Mouse (Mus musculus): ENCODE measurements around the gene Ciao1.
"Not testable (repeated sequence)": the region's sequence is repeated elsewhere in the genome, so short reads cannot be mapped to it uniquely, and the experiment has no call there.

Ciao1 gene

DNA sequence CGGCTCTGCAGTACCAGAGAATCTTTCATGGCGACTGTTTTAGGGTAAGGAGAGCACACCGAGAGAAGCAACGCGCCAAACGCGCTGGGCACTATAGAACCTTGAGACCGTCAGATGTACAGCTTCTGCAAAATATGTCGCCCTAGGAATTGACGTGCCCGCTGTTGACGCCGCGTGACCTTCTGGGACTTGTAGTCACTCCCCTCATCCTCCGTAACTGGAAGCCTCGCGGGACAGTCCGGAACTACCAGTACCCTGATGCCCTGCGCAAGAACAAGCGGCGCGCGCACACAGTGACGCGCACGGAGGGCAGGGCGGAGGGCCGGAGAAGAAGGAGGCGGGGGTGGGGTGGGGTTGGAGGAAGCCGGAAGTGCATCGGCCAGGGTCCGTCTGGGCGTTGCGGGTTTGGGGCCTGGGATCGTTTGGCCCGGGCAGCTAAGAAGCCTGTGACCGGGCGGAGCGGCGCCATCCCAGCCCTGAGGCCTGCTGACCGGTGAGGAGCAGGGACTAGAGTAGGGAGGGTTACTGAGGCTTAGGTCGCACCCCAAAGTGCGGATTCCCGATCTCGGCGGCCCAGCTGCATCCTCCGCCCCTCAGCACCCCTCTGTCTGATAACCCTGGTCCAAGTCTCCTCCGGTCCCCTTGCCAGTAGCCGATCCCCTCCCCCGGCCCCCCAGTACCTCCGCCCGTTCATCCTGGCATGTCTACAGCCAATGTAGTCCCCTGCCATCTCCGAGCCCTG lies at the start of gene Ciao1, which contains the start of gene Tmem127:
Ciao1 (minus strand) TSS at position 225 of the 742 bp plus-strand sequence.
Tmem127 (plus strand) TSS at position 317 of the 742 bp plus-strand sequence.
- DNase-seq (ENCODE audit: low spot score), result peak; percentile 99

DNA sequence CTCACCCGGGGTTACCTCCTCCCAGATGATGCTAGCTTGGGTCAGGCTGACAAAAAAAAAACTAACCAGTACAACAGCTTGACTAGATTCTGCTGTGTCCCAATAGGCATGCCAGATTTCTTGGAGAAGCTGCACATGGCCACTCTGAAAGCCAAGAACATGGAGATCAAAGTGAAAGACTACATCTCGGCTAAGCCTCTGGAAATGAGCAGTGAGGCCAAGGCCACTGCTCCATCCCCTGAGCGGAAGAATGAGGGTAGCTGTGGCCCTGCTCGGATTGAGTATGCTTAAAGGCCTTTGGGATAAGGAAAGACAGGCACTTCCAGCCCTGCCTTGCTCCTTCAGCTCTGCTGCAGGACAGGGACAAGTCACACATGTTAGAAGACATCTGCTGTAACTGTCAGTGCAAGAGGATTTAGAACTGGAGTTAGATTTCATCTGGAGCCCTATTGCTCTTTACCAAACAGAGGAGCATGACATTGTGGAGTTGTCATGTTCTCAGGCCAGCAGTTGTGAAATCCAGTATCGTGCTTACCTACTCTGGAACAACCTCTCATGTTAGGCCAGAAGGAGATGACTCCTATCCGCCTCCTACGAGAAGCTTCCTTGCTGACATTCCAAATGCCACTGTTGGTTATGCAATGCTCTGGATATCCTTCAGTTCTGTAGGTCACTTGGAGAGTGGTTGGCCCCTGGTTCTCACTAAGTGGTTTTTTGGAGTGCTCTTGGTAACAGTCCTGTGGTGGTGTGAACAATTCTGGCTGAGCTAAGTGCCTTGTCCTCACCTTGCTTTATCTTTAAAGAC lies 49.6 kb upstream of the Ciao1 start:
- no peak for DNase-seq (ENCODE audit: low spot score)

DNA sequence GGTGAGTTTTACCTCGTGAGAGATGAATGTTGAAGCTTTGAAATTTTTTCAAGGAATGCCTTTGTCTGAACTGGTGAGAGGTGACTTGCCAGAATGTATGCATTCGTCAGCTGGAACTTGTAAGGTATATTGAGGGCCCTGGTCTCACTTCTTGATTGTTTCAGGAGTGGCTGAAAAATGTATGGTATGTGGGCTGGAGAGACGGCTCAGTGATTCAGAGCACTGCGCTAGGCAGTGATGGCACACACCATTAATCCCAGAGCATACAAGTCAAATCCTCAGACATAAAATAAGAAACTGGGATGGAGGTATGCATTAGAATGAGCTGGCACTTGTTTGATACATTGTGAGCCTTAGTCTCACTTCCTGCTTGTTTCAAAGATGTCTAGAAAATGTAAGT lies 44.6 kb upstream of the Ciao1 start:
- no peak for DNase-seq (ENCODE audit: low spot score)

DNA sequence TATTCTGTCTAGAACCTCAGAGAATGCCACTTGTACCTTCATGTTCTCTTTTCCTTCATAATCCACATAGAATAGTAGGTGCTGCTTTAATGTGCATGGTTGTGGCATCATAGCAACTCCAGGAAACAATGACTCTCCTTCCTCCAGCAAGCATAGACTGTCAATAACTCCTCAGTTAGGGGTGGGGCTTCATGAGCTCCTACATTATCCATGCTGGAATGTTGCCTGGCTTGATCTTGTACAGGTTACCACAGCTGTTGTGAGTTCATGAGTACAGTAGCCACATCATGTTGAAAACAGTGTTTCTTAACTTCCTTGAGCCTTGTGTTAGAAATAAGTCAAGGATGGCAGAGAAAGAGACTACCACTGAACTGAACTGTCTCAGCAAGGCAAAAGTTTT lies 30.5 kb upstream of the Ciao1 start:
- no peak for DNase-seq (ENCODE audit: low spot score)

- DNase-seq (ENCODE audit: low spot score), result no peak
These were observed 28.1 kb upstream of the Ciao1 start for GRCm38 (mm10) chr2:127275551-127276320.

DNA sequence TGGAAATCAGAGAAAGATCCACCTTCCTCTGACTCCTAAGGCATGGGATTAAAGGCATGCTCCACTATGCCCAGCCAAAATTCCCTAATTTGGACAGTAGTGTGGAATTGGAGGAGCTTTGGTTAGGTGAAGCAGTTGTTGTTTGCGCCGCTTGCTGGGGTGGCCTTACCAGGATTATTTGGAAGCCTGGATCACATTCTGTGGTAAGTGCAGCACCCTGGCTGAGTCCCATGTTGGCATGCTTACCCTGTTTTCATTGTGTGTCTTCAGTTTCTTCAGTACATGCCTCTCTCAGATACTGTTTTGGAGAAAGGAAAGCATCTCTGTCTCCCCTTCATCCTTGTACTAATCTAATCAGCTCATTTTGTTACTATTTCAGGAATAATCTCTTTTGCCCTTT lies 27.0 kb upstream of the Ciao1 start:
- no peak for DNase-seq (ENCODE audit: low spot score)

DNA sequence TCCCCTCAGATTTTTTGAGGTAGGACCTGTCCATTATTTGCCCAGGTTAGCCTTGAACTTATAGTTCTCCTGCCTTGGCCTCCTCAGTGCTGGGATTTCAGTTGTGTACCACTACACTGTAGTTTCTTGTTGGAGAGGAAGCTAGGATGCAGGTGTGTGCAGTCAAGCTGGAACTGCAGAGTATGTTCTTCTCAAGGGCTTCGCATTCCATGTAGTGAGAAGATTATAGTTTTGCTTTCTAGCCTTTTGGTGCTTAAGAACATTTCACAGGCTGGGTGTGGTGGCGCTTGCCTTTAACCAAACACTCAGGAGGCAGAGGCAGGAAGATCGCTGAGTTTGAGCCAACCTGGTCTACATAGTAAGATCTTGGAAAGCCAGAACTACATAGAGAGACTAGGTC lies 25.2 kb upstream of the Ciao1 start:
- DNase-seq (ENCODE audit: low spot score), result no peak

- DNase-seq (ENCODE audit: low spot score), result not testable (repeated sequence)
These were observed 24.4 kb upstream of the Ciao1 start for GRCm38 (mm10) chr2:127272049-127272448.

- no peak for DNase-seq (ENCODE audit: low spot score)
These were observed 23.5 kb upstream of the Ciao1 start for GRCm38 (mm10) chr2:127271042-127271515.

- peak; percentile 88 for DNase-seq (ENCODE audit: low spot score)
These were observed 22.9 kb upstream of the Ciao1 start for GRCm38 (mm10) chr2:127270300-127271041.

- DNase-seq (ENCODE audit: low spot score), result peak; percentile 99
These were observed 22.1 kb upstream of the Ciao1 start, which contains the start of gene Stard7 for GRCm38 (mm10) chr2:127269491-127270299. Stard7 (plus strand) TSS chr2:127270218.

DNA sequence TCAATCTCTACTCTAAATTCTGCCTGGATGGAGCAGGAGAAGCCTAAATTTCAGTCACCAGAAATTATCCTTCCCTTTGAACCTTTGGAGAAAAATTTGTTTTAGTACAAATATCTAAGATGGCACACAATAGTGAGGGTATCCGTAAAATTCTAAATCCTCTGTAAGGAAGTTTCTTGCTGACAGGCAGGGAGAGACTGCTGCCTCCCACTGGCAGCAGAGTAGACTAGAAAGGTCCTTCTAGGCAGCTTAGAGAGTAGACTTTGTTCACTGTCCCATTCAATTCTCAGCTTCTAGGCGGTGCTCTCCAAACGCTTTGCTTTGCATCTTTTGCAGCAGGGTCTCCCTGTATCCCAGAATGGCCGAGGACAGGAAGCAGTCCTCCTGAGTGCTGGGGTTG lies 20.2 kb upstream of the Ciao1 start:
- DNase-seq (ENCODE audit: low spot score), result no peak

DNA sequence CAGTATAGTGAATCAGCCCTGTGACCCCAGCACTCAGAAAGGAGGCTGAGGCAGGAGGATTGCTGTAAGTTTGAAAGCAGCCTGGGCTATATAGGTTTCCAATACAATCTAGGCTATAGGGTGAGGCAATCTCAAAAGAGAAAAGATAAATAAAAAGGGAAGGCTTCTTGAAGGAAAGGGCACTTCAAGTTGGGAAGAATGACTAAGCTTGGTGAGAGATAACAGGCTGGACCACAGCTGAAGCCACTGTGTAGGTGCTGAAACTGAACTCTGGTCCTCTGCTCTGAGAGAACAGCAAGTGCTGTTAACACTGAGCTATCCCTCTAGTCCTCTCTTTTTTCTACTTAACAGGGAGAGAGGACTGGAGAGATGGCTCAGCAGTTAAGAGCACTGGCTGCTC lies 14.9 kb upstream of the Ciao1 start:
- DNase-seq (ENCODE audit: low spot score), result no peak

DNA sequence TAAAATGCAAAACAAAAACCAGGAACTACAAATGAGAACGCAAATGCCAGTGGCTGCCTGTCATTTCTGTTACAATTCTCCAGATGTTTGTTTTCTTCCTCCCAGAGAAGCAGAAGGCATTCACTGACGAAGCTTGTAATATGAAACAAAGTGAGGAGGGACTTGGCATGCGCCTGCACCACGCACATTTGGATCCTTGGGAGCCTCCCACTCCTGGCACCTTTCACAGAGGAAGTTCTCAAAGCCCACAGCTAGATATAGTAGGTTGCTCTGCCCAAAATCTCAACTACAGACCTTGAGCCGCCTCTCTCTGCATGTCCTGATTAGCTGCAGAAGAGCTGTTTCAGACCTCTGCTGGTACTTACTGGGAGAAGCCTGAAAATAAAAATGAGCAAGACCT lies 11.7 kb upstream of the Ciao1 start:
- DNase-seq (ENCODE audit: low spot score), result peak; percentile 64

DNA sequence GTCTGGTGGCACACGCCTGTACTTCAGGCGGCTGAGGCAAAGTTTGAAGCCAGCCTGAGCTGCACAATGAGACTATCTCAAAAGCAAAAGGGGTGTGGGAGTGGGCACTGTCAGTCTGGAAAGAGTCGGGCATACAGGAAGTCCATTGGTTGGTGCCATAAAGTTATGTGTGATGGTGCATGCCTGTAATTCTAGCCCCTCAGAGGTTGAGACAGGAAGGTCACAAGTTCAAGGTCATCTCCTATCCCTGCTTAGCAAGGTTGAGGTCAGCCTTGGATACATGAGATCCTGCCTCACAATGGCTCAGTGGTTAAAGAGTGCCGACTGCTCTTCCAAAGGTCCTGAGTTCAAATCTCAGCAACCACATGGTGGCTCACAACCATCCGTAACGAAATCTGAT lies 7.7 kb upstream of the Ciao1 start:
- no peak for DNase-seq (ENCODE audit: low spot score)

- no peak for DNase-seq (ENCODE audit: low spot score)
These were observed 7.1 kb upstream of the Ciao1 start for GRCm38 (mm10) chr2:127254604-127255134.

- DNase-seq (ENCODE audit: low spot score), result no peak
These were observed 5.2 kb upstream of the Ciao1 start for GRCm38 (mm10) chr2:127252787-127253186.

- DNase-seq (ENCODE audit: low spot score), result no peak
These were observed 4.4 kb upstream of the Ciao1 start for GRCm38 (mm10) chr2:127251880-127252527.

DNA sequence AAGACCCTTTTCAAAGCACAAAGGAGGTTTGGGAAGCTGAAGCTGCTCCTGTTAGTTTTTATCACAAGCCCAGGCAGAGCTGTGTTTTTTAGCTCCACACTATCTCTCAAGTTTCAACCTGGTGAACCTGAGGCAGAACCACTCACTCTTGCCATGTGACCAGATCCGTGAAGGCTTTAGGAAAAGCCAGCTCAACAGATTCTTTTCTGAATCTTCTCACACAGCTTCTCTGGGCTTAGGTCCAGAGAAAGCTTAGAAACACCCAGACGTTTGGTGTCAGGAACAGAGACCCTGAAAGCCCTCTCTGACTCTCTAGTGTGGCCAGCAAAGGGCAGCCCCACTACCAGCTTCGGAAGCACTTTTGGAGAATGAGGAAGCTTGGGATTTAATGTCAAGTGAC lies 3.8 kb upstream of the Ciao1 start:
- no peak for DNase-seq (ENCODE audit: low spot score)
